Mouse (Mus musculus): ENCODE measurements around the gene Nol4l. TPM values are rescaled to one million over a fixed set of nuclear protein-coding genes. Genes with fewer than 3 reads are reported as not detected.
"Not testable (repeated sequence)": the region's sequence is repeated elsewhere in the genome, so short reads cannot be mapped to it uniquely, and the experiment has no call there.

The Nol4l gene
- polyA plus RNA-seq, 2 experiments from 2014 or later = 3.5 to 5.2 TPM

GRCm38 (mm10) chr2:153510136-153510535, 19.6 kb downstream of the Nol4l start:
- ATAC-seq = no peak

- peak; percentile 29 for ATAC-seq
These were observed 20.4 kb downstream of the Nol4l start for GRCm38 (mm10) chr2:153509211-153510029.

- no peak for ATAC-seq
These were observed 21.4 kb downstream of the Nol4l start for GRCm38 (mm10) chr2:153508405-153508804.

- no peak for ATAC-seq
These were observed 21.8 kb downstream of the Nol4l start for GRCm38 (mm10) chr2:153507969-153508368.

- ATAC-seq = no peak
These were observed 23.4 kb downstream of the Nol4l start for GRCm38 (mm10) chr2:153506385-153506784.

- ATAC-seq = no peak
These were observed 30.6 kb downstream of the Nol4l start for GRCm38 (mm10) chr2:153499154-153499553.

GRCm38 (mm10) chr2:153496898-153497297, 32.9 kb downstream of the Nol4l start:
- no peak for ATAC-seq

GRCm38 (mm10) chr2:153496301-153496700, 33.5 kb downstream of the Nol4l start:
- ATAC-seq = no peak

- ATAC-seq = peak; percentile 46
These were observed 34.0 kb downstream of the Nol4l start for GRCm38 (mm10) chr2:153495818-153496217.

- not testable (repeated sequence) for ATAC-seq
These were observed 34.4 kb downstream of the Nol4l start for GRCm38 (mm10) chr2:153495391-153495790.

GRCm38 (mm10) chr2:153494293-153494811, 35.4 kb downstream of the Nol4l start:
- ATAC-seq = peak; percentile 42

- peak; percentile 35 for ATAC-seq
These were observed 35.9 kb downstream of the Nol4l start for GRCm38 (mm10) chr2:153493781-153494292.

- ATAC-seq = no peak
These were observed 36.4 kb downstream of the Nol4l start for GRCm38 (mm10) chr2:153493393-153493731.

GRCm38 (mm10) chr2:153492573-153493392, 37.0 kb downstream of the Nol4l start, which contains the start of gene 4930404H24Rik:
4930404H24Rik (plus strand) TSS chr2:153492790.
- peak; percentile 67 for ATAC-seq

GRCm38 (mm10) chr2:153492179-153492517, 37.6 kb downstream of the Nol4l start:
- no peak for ATAC-seq

- ATAC-seq = no peak
These were observed 38.1 kb downstream of the Nol4l start for GRCm38 (mm10) chr2:153491512-153492178.

- ATAC-seq = no peak
These were observed 38.8 kb downstream of the Nol4l start for GRCm38 (mm10) chr2:153490940-153491339.

- no peak for ATAC-seq
These were observed 39.7 kb downstream of the Nol4l start for GRCm38 (mm10) chr2:153490116-153490515.

GRCm38 (mm10) chr2:153484071-153484470, 45.7 kb downstream of the Nol4l start:
- no peak for ATAC-seq

- ATAC-seq = no peak
These were observed 46.4 kb downstream of the Nol4l start for GRCm38 (mm10) chr2:153483118-153483983.

GRCm38 (mm10) chr2:153481861-153482120, 48.0 kb downstream of the Nol4l start:
- ATAC-seq = no peak

Measured in CD4-positive, CD25-positive, alpha-beta regulatory T cell, adult 4 months (primary cell).